Mouse (Mus musculus) CH12.LX (cell line): ENCODE data around the gene Lage3. TPM values are rescaled to one million over a fixed set of nuclear protein-coding genes. Genes with fewer than 3 reads are reported as not detected.

Source experiments
- DNase-seq: peaks from one replicate; pipeline ENCODE4 v3.0.0-alpha.2; 2013; ENCODE audit errors: extremely low read depth
- H3K27ac ChIP-seq: 2 replicates; pipeline ENCODE4 v1.5.1; 2012; ENCODE audit warnings: low read depth, mild to moderate bottlenecking, control low read depth, moderate library complexity; ENCODE audit not compliant: insufficient read depth
- H3K27me3 ChIP-seq: replicated peaks from 2 replicates; pipeline ENCODE3; 2012; ENCODE audit warnings: inconsistent platforms
- H3K36me3 ChIP-seq, 2 experiments: replicated peaks in 1 of 2; 2 replicates each; pipeline versions ENCODE3 to v1.6.1; 2012; ENCODE audit warnings: inconsistent platforms in 1 of 2, low read length in 1 of 2, mild to moderate bottlenecking in 1 of 2, mixed read lengths in 1 of 2, moderate library complexity in 1 of 2; ENCODE audit not compliant: control insufficient read depth in 1 of 2, insufficient read depth in 1 of 2
- H3K4me1 ChIP-seq, 2 experiments: 2 replicates each; pipeline ENCODE4 v1.6.1; 2012; ENCODE audit warnings: inconsistent platforms in 1 of 2, moderate library complexity in 1 of 2; ENCODE audit not compliant: insufficient read depth in 2 of 2, control insufficient read depth in 1 of 2
- H3K4me2 ChIP-seq: 2 replicates; pipeline ENCODE4 v1.6.1; 2012; ENCODE audit warnings: low read depth, mild to moderate bottlenecking, control low read depth; ENCODE audit not compliant: poor library complexity, insufficient read depth, severe bottlenecking
- H3K4me3 ChIP-seq, 3 experiments: fragments of 150-350 bp in 1 of 3; sonication (generic) in 1 of 3; replicated peaks in 1 of 3; 2 replicates each; pipeline versions ENCODE3 to v1.5.1; 2011 to 2012; ENCODE audit warnings: low read depth in 2 of 3, low read length in 2 of 3, mild to moderate bottlenecking in 2 of 3, moderate library complexity in 2 of 3, control low read depth in 1 of 3, improper control_type of control experiment in 1 of 3, inconsistent platforms in 1 of 3, mixed read lengths in 1 of 3; ENCODE audit not compliant: poor library complexity in 1 of 3
- H3K79me2 ChIP-seq: replicated peaks from 2 replicates; pipeline ENCODE4 v1.6.1; 2012; ENCODE audit warnings: mild to moderate bottlenecking, moderate library complexity; ENCODE audit not compliant: control insufficient read depth, poor library complexity, insufficient read depth, severe bottlenecking; ENCODE audit errors: extremely low read depth
- H3K9ac ChIP-seq: 2 replicates; pipeline ENCODE4 v1.6.1; 2012; ENCODE audit warnings: low read depth, mild to moderate bottlenecking, control low read depth, moderate library complexity; ENCODE audit not compliant: insufficient read depth
- H3K9me3 ChIP-seq: replicated peaks from 2 replicates; pipeline ENCODE3; 2012; ENCODE audit warnings: low read length, inconsistent platforms, mixed read lengths
- BHLHE40 ChIP-seq: IDR thresholded peaks from 2 replicates; pipeline ENCODE4 v1.6.1; 2011; ENCODE audit warnings: mild to moderate bottlenecking, low read depth, low read length, improper control_type of control experiment
- CHD1 ChIP-seq: IDR thresholded peaks from 2 replicates; pipeline ENCODE4 v1.6.1; 2012; ENCODE audit warnings: low read depth, low read length, improper control_type of control experiment, inconsistent platforms
- CHD2 ChIP-seq: IDR thresholded peaks from 2 replicates; pipeline ENCODE4 v1.6.1; 2011; ENCODE audit warnings: low read length, improper control_type of control experiment
- CTCF ChIP-seq, 2 experiments: IDR thresholded peaks in 1 of 2; conservative IDR thresholded peaks in 1 of 2; 2 replicates each; pipeline ENCODE4 v1.5.1; 2011 to 2012; ENCODE audit warnings: low read depth in 2 of 2, low read length in 2 of 2, improper control_type of control experiment in 1 of 2, inconsistent platforms in 1 of 2, mild to moderate bottlenecking in 1 of 2, moderate library complexity in 1 of 2
- ELF1 ChIP-seq: IDR thresholded peaks from 2 replicates; pipeline ENCODE4 v1.6.1; 2014; ENCODE audit warnings: low read depth, mild to moderate bottlenecking, inconsistent platforms, low read length, improper control_type of control experiment
- EP300 ChIP-seq: IDR thresholded peaks from 2 replicates; pipeline ENCODE4 v1.6.1; 2011; ENCODE audit warnings: low read length, improper control_type of control experiment
- ETS1 ChIP-seq: conservative IDR thresholded peaks from 2 replicates; pipeline ENCODE4 v1.6.1; 2012; ENCODE audit warnings: low read depth, mild to moderate bottlenecking, inconsistent platforms, low read length, improper control_type of control experiment, moderate library complexity
- GABPA ChIP-seq: IDR thresholded peaks from 2 replicates; pipeline ENCODE4 v1.6.1; 2012; ENCODE audit warnings: low read depth, low read length, improper control_type of control experiment, inconsistent platforms; ENCODE audit not compliant: insufficient replicate concordance
- HCFC1 ChIP-seq: IDR thresholded peaks from 2 replicates; pipeline ENCODE4 v1.6.1; 2012; ENCODE audit warnings: low read depth, mild to moderate bottlenecking, inconsistent platforms, low read length, improper control_type of control experiment
- IRF4 ChIP-seq: IDR thresholded peaks from 2 replicates; pipeline ENCODE4 v1.6.1; 2014; ENCODE audit warnings: low read depth, mild to moderate bottlenecking, inconsistent platforms, low read length, improper control_type of control experiment
- JUN ChIP-seq: IDR thresholded peaks from 2 replicates; pipeline ENCODE4 v1.6.1; 2011; ENCODE audit warnings: low read depth, mild to moderate bottlenecking, low read length, improper control_type of control experiment, moderate library complexity; ENCODE audit not compliant: insufficient read depth
- JUND ChIP-seq: conservative IDR thresholded peaks from 2 replicates; pipeline ENCODE4 v1.6.1; 2011; ENCODE audit warnings: low read depth, low read length, improper control_type of control experiment
- KAT2A ChIP-seq: IDR thresholded peaks from 2 replicates; pipeline ENCODE4 v1.6.1; 2012; ENCODE audit warnings: low read length, improper control_type of control experiment, inconsistent platforms; ENCODE audit not compliant: insufficient replicate concordance
- MAFK ChIP-seq: IDR thresholded peaks from 2 replicates; pipeline ENCODE4 v1.6.1; 2011; ENCODE audit warnings: low read length, improper control_type of control experiment; ENCODE audit not compliant: insufficient replicate concordance
- MAX ChIP-seq: IDR thresholded peaks from 2 replicates; pipeline ENCODE4 v1.6.1; 2011; ENCODE audit warnings: low read length, improper control_type of control experiment
- MAZ ChIP-seq: IDR thresholded peaks from 2 replicates; pipeline ENCODE4 v1.6.1; 2012; ENCODE audit warnings: low read depth, mild to moderate bottlenecking, inconsistent platforms, low read length, improper control_type of control experiment, moderate library complexity
- MEF2A ChIP-seq: IDR thresholded peaks from 2 replicates; pipeline ENCODE4 v1.6.1; 2014; ENCODE audit warnings: low read depth, mild to moderate bottlenecking, inconsistent platforms, low read length, improper control_type of control experiment, borderline replicate concordance
- MXI1 ChIP-seq: IDR thresholded peaks from 2 replicates; pipeline ENCODE4 v1.6.1; 2011; ENCODE audit warnings: mild to moderate bottlenecking, low read depth, low read length, improper control_type of control experiment
- MYC ChIP-seq: IDR thresholded peaks from 2 replicates; pipeline ENCODE4 v1.6.1; 2011; ENCODE audit warnings: low read depth, mild to moderate bottlenecking, improper control_type of control experiment, low read length
- NELFE ChIP-seq: IDR thresholded peaks from 2 replicates; pipeline ENCODE4 v1.6.1; 2011; ENCODE audit warnings: low read depth, low read length, improper control_type of control experiment
- NRF1 ChIP-seq: IDR thresholded peaks from 2 replicates; pipeline ENCODE4 v1.6.1; 2014; ENCODE audit warnings: low read depth, mild to moderate bottlenecking, inconsistent platforms, low read length, improper control_type of control experiment, moderate library complexity
- PAX5 ChIP-seq: IDR thresholded peaks from 2 replicates; pipeline ENCODE4 v1.6.1; 2012; ENCODE audit warnings: low read length, inconsistent platforms, mixed read lengths
- POLR2A ChIP-seq: IDR thresholded peaks from 2 replicates; pipeline ENCODE4 v1.6.1; 2011; ENCODE audit warnings: low read depth, mild to moderate bottlenecking, improper control_type of control experiment, low read length
- POLR2AphosphoS2 ChIP-seq: IDR thresholded peaks from 2 replicates; pipeline ENCODE4 v1.6.1; 2011; ENCODE audit warnings: low read depth, low read length, improper control_type of control experiment
- RAD21 ChIP-seq: IDR thresholded peaks from 2 replicates; pipeline ENCODE4 v1.6.1; 2011; ENCODE audit warnings: low read depth, mild to moderate bottlenecking, low read length, improper control_type of control experiment, moderate library complexity
- RCOR1 ChIP-seq: conservative IDR thresholded peaks from 2 replicates; pipeline ENCODE4 v1.6.1; 2012; ENCODE audit warnings: low read depth, mild to moderate bottlenecking, inconsistent platforms, low read length, improper control_type of control experiment
- SIN3A ChIP-seq: IDR thresholded peaks from 2 replicates; pipeline ENCODE4 v1.6.1; 2012; ENCODE audit warnings: low read length, improper control_type of control experiment, inconsistent platforms
- SMC3 ChIP-seq: IDR thresholded peaks from 2 replicates; pipeline ENCODE4 v1.6.1; 2011; ENCODE audit warnings: low read depth, low read length, improper control_type of control experiment
- TBP ChIP-seq: conservative IDR thresholded peaks from 2 replicates; pipeline ENCODE4 v1.6.1; 2011; ENCODE audit warnings: low read depth, low read length, improper control_type of control experiment
- TCF12 ChIP-seq: IDR thresholded peaks from 2 replicates; pipeline ENCODE4 v1.6.1; 2014; ENCODE audit warnings: low read depth, mild to moderate bottlenecking, inconsistent platforms, low read length, improper control_type of control experiment
- UBTF ChIP-seq: IDR thresholded peaks from 2 replicates; pipeline ENCODE4 v1.6.1; 2012; ENCODE audit warnings: low read depth, mild to moderate bottlenecking, inconsistent platforms, low read length, improper control_type of control experiment, moderate library complexity
- USF1 ChIP-seq: IDR thresholded peaks from 2 replicates; pipeline ENCODE4 v1.6.1; 2014; ENCODE audit warnings: low read depth, mild to moderate bottlenecking, inconsistent platforms, low read length, improper control_type of control experiment
- USF2 ChIP-seq: conservative IDR thresholded peaks from 2 replicates; pipeline ENCODE4 v1.6.1; 2011; ENCODE audit warnings: low read depth, low read length, improper control_type of control experiment
- ZC3H11A ChIP-seq: IDR thresholded peaks from 2 replicates; pipeline ENCODE4 v1.6.1; 2012; ENCODE audit warnings: low read depth, mild to moderate bottlenecking, inconsistent platforms, low read length, improper control_type of control experiment
- ZKSCAN1 ChIP-seq: IDR thresholded peaks from 2 replicates; pipeline ENCODE4 v1.6.1; 2012; ENCODE audit warnings: low read depth, inconsistent platforms, low read length, improper control_type of control experiment, borderline replicate concordance
- ZMIZ1 ChIP-seq: IDR thresholded peaks from 2 replicates; pipeline ENCODE4 v1.6.1; 2012; ENCODE audit warnings: low read depth, mild to moderate bottlenecking, inconsistent platforms, low read length, improper control_type of control experiment
- ZNF384 ChIP-seq: IDR thresholded peaks from 2 replicates; pipeline ENCODE4 v1.6.1; 2012; ENCODE audit warnings: low read depth, low read length, improper control_type of control experiment, inconsistent platforms
- dilution Hi-C: fragments of 300-500 bp; cut with MboI; formaldehyde crosslinking; loops from 2 replicates; pipeline ENCODE4 v1.14.3; 2020; ENCODE audit warnings: low sequenced_read_pairs; ENCODE audit not compliant: extremely low pct_unique_long_range_greater_than_20kb, extremely low pct_ligation_motif_present
- in situ Hi-C: fragments of 300-500 bp; cut with MboI; formaldehyde crosslinking; loops from 3 replicates; pipeline ENCODE4 v1.14.3; 2019; ENCODE audit warnings: low sequenced_read_pairs, low pct_ligation_motif_present, low pct_unique_long_range_greater_than_20kb, mixed read lengths
- polyA plus RNA-seq: library from polyadenylated mRNA; unstranded; fragments of >175 nt; gene quantifications from 2 replicates; pipeline ENCODE4 v1.2.1, GENCODE M21; 2012; ENCODE audit warnings: low read depth; ENCODE audit not compliant: insufficient read length
- total RNA-seq, 2 experiments: library from RNA; depleted of rRNA; stranded (reverse); fragments of 300-350 nt in 1 of 2; fragments of >200 nt in 1 of 2; gene quantifications; 2 replicates each; pipeline ENCODE4 v1.2.3; 2012 to 2014

Lage3 gene
- total and polyA plus RNA-seq, 3 experiments: 57.9 to 118 (median 67.4) TPM

GRCm38 (mm10) chrX:74372888-74373549, 19.6 kb upstream of the Lage3 start, which contains the start of the genes Ubl4a and Slc10a3:
TSS of gene Ubl4a (minus strand) at chrX:74373218.
TSS of gene Slc10a3 (minus strand) at chrX:74373349.
- peak within 1 kb of the TSS; percentile 78 for H3K4me2 ChIP-seq
- no peaks in the 10 kb centered on the region for H3K9me3 ChIP-seq
- dilution Hi-C loops (no loop called here), in situ Hi-C loops (no loop called here)
- H3K4me1 ChIP-seq: peaks cover 6 to 22% of the 10 kb centered on the region in 2 experiments; a peak in 2 of 4 replicates
- H3K27me3 ChIP-seq: no peaks in the 10 kb centered on the region
- peak within 1 kb of the TSS; percentile 65 to 70 (median 66) for H3K4me3 ChIP-seq
- DNase-seq: peak; percentile 91
- peak within 1 kb of the TSS; percentile 80 for H3K9ac ChIP-seq
- H3K36me3 ChIP-seq: peaks cover 9 to 15% of the 10 kb centered on the region in 2 experiments
- TF ChIP-seq RCOR1 (no peak), RAD21 (no peak), UBTF (no peak), MYC (peak; percentile 94), POLR2AphosphoS2 (peak; percentile 43; the same call in 1 of the 2 replicates), USF1 (peak; percentile 75), JUN (no peak), MAZ (no peak), KAT2A (no peak), ZNF384 (no peak), GABPA (no peak), ZMIZ1 (peak; percentile 67; the same call in 1 of the 2 replicates), SMC3 (no peak), ZC3H11A (no peak), SIN3A (peak; percentile 91), CTCF (conservative IDR thresholded peaks at IDR 0.05 in 1 of 2, IDR thresholded peaks at IDR 0.05 in 1 of 2; ENCODE audit: low read depth in 2 of 2, low read length in 2 of 2) (no peak), HCFC1 (peak; percentile 76), BHLHE40 (peak; percentile 41), TBP (peak; percentile 59; the same call in 1 of the 2 replicates), CHD2 (no peak), MAFK (no peak), ETS1 (no peak), TCF12 (peak; percentile 55), ELF1 (no peak; the same call in 1 of the 2 replicates), EP300 (no peak), MXI1 (peak; percentile 91), PAX5 (no peak), NRF1 (no peak), NELFE (peak; percentile 82), IRF4 (no peak; the same call in 1 of the 2 replicates), POLR2A (peak; percentile 87), MAX (peak; percentile 96), CHD1 (no peak), ZKSCAN1 (no peak), MEF2A (no peak), JUND (no peak), USF2 (peak; percentile 41)
- no peaks in the 10 kb centered on the region; the same call in 1 of the 2 replicates for H3K79me2 ChIP-seq
- no peak within 1 kb of the TSS for H3K27ac ChIP-seq
